Mouse (Mus musculus) 416B (cell line): ENCODE results near the gene Smg1.

Experiments used
- DNase-seq: peaks from one replicate; pipeline ENCODE4 v3.0.0; 2011; ENCODE audit warnings: low read depth

Gene Smg1

GRCm38 (mm10) chr7:118141271-118141670 lies 102.2 kb downstream of the Smg1 start:
- no peak for DNase-seq

- DNase-seq, result no peak
Measured at GRCm38 (mm10) chr7:118135128-118135527, 108.3 kb downstream of the Smg1 start.

GRCm38 (mm10) chr7:118129430-118130041 lies 113.9 kb downstream of the Smg1 start, which contains the start of gene Arl6ip1:
Gene Arl6ip1 (minus strand): TSS chr7:118129662.
- peak; percentile 100 for DNase-seq

- no peak for DNase-seq
Measured at GRCm38 (mm10) chr7:118128925-118129429, 114.5 kb downstream of the Smg1 start.

GRCm38 (mm10) chr7:118126219-118126875 lies 117.1 kb downstream of the Smg1 start:
- DNase-seq, result no peak

- no peak for DNase-seq
Measured at GRCm38 (mm10) chr7:118125736-118126135, 117.7 kb downstream of the Smg1 start.

GRCm38 (mm10) chr7:118123512-118124411 lies 119.7 kb downstream of the Smg1 start:
- no peak for DNase-seq

GRCm38 (mm10) chr7:118122235-118122634 lies 121.2 kb downstream of the Smg1 start:
- DNase-seq, result no peak

GRCm38 (mm10) chr7:118120654-118121053 lies 122.8 kb downstream of the Smg1 start:
- DNase-seq, result no peak

- DNase-seq, result no peak
Measured at GRCm38 (mm10) chr7:118119946-118120345, 123.5 kb downstream of the Smg1 start.

- no peak for DNase-seq
Measured at GRCm38 (mm10) chr7:118119142-118119541, 124.3 kb downstream of the Smg1 start.

GRCm38 (mm10) chr7:118118426-118118825 lies 125.0 kb downstream of the Smg1 start:
- DNase-seq, result no peak

- no peak for DNase-seq
Measured at GRCm38 (mm10) chr7:118117539-118118210, 125.8 kb downstream of the Smg1 start.

- DNase-seq, result peak; percentile 79
Measured at GRCm38 (mm10) chr7:118116787-118117538, 126.5 kb downstream of the Smg1 start.

GRCm38 (mm10) chr7:118115877-118116568 lies 127.4 kb downstream of the Smg1 start, which contains the start of gene Rps15a:
Gene Rps15a (minus strand): TSS chr7:118116188.
- DNase-seq, result peak; percentile 97

GRCm38 (mm10) chr7:118115533-118115876 lies 128.0 kb downstream of the Smg1 start:
- no peak for DNase-seq

GRCm38 (mm10) chr7:118113541-118114297 lies 129.8 kb downstream of the Smg1 start:
- DNase-seq, result no peak

- no peak for DNase-seq
Measured at GRCm38 (mm10) chr7:118111128-118111527, 132.3 kb downstream of the Smg1 start.

- no peak for DNase-seq
Measured at GRCm38 (mm10) chr7:118107671-118108070, 135.8 kb downstream of the Smg1 start.
